Mouse (Mus musculus): ENCODE results near the gene Npas1. TPM values are rescaled to one million over a fixed set of nuclear protein-coding genes. Genes with fewer than 3 reads are reported as not detected.
A peak's percentile ranks its signal among the peaks of the same experiment; 100 is the strongest.

Npas1 gene
- polyA plus RNA-seq, 1 experiment from 2014 or later = 0.25 TPM

DNA sequence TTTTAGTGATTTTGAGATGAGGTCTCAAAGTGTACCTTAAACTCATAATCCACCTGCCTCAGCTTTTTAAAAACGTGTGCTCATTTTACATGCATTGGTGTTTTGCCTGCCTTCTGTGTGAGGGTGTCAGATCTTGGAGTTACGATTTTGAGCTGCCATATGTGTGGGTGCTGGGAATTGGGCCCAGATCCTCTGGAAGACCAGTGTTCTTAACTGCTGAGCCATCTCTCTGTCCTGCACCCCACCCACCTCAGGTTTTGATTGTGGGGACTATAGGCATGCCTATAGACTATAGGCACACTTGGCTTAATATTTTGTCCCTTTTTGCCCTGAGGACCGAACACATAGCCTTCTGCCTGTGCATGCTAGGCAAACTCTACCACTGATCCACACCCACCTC, 14.7 kb upstream of the Npas1 start:
- Histone ChIP-seq H3K4me1 (replicated peaks) (no peaks in the 10 kb centered on the region), H3K4me2 (replicated peaks) (no peak overlapping the region), H3K27me3 (replicated peaks) (no peaks in the 10 kb centered on the region), H3K9ac (no peak overlapping the region), H3K9me3 (no peaks in the 10 kb centered on the region), H3K36me3 (peaks cover 10% of the 10 kb centered on the region; the same call in 1 of the 2 replicates), H3K4me3 (replicated peaks) (no peak overlapping the region), H3K27ac (no peak overlapping the region)
- ATAC-seq = no peak
- WGBS = 60% methylated on average over 3 of the region's 3 CpGs

DNA sequence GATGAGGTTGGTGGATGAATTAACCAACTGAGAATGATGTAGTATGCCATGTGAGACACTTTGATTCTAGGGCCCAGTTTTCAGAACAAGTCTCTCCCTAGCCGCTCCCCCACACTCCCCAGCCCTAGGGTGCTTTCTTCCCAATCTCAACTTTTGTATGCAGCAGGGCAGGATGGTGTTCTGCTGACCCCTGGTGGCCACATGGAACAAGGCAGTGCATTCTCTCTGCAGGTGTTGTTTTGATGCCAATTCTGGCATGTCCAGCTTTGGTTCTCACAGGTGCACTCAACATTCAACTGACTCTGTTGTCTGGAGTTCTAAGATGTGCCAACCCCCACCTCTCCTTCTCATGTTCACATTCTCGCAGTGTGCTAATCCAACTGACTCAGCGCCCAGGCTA, 14.2 kb upstream of the Npas1 start:
- Histone ChIP-seq H3K36me3 (peaks cover 6% of the 10 kb centered on the region; the same call in 1 of the 2 replicates), H3K27me3 (replicated peaks) (no peaks in the 10 kb centered on the region), H3K9ac (no peak overlapping the region), H3K4me2 (replicated peaks) (no peak overlapping the region), H3K4me3 (replicated peaks) (no peak overlapping the region), H3K27ac (no peak overlapping the region), H3K9me3 (no peaks in the 10 kb centered on the region), H3K4me1 (replicated peaks) (no peaks in the 10 kb centered on the region)
- WGBS = 33% methylated on average over 3 of the region's 3 CpGs
- ATAC-seq = peak; percentile 27; the same call in 1 of the 2 replicates

- Histone ChIP-seq H3K9ac (no peak overlapping the region), H3K9me3 (no peaks in the 10 kb centered on the region), H3K36me3 (no peaks in the 10 kb centered on the region), H3K4me2 (replicated peaks) (no peak overlapping the region), H3K27ac (no peak overlapping the region), H3K4me3 (replicated peaks) (no peak overlapping the region), H3K27me3 (replicated peaks) (no peaks in the 10 kb centered on the region), H3K4me1 (replicated peaks) (no peaks in the 10 kb centered on the region)
- ATAC-seq = no peak
- 87% methylated on average over 9 of the region's 9 CpGs for WGBS
Observed at GRCm38 (mm10) chr7:16489948-16490347, 12.4 kb upstream of the Npas1 start.

DNA sequence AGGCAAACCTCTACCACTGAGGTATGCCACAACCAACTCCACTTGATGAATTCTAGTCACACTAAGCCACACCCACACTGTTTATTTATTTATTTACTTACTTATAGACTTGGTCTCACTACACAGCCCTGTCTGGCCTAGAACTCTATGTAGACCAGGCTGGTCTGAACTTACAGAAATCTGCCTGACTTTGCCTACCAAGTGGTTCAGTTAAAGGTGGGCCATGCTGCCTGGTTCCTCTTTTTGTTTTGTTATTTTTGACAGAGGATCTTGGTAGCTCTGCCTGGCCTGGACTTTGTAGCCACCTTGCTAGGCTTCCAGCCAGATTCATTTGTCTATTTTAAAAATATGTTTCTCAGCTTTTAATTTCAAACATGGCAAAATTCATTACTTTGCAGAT, 11.3 kb upstream of the Npas1 start:
- H3K36me3 ChIP-seq = no peaks in the 10 kb centered on the region
- H3K9ac ChIP-seq = no peak overlapping the region
- H3K4me3 ChIP-seq (replicated peaks) = no peak overlapping the region
- no peaks in the 10 kb centered on the region for H3K4me1 ChIP-seq (replicated peaks)
- H3K27me3 ChIP-seq (replicated peaks) = no peaks in the 10 kb centered on the region
- ATAC-seq = no peak
- H3K4me2 ChIP-seq (replicated peaks) = no peak overlapping the region
- H3K27ac ChIP-seq = no peak overlapping the region
- no peaks in the 10 kb centered on the region for H3K9me3 ChIP-seq

DNA sequence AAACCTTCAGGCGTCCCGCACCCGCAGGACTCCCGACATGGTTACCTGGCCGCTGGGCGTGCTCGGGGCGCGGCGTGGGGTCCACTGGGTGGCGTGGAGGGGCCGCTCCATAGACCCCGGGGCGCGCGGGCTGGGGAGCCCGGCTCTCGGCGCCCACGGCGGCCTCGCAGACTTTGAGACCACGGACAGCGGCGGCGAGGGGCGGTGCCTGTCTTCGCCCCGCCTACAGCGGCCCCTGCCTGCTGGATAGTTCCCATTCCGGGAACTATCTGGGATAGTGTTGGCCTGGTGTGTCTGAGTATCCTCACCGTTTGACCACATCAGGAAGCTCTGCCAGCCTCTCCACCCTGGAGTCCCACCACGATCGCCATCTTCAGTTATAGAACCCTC, 933 bp downstream of the Npas1 start:
- H3K4me3 ChIP-seq (replicated peaks) = peak overlapping the region; percentile 36
- no peak overlapping the region for H3K27ac ChIP-seq
- peaks cover 56% of the 10 kb centered on the region for H3K27me3 ChIP-seq (replicated peaks)
- peaks cover 20% of the 10 kb centered on the region for H3K4me1 ChIP-seq (replicated peaks)
- no peak overlapping the region for H3K9ac ChIP-seq
- H3K4me2 ChIP-seq (replicated peaks) = peak overlapping the region; percentile 74
- WGBS = 2% methylated on average over 34 of the region's 34 CpGs
- H3K9me3 ChIP-seq = no peaks in the 10 kb centered on the region; the same call in 1 of the 2 replicates
- no peaks in the 10 kb centered on the region for H3K36me3 ChIP-seq
- ATAC-seq = peak; percentile 52

GRCm38 (mm10) chr7:16475764-16476599, 1.5 kb downstream of the Npas1 start:
- Histone ChIP-seq H3K36me3 (no peaks in the 10 kb centered on the region), H3K27ac (no peak overlapping the region), H3K4me1 (replicated peaks) (peaks cover 20% of the 10 kb centered on the region), H3K4me2 (replicated peaks) (peak overlapping the region; percentile 74), H3K4me3 (replicated peaks) (peak overlapping the region; percentile 36), H3K9me3 (no peaks in the 10 kb centered on the region; the same call in 1 of the 2 replicates), H3K9ac (no peak overlapping the region), H3K27me3 (replicated peaks) (peaks cover 60% of the 10 kb centered on the region)
- 0 out of 2 replicates have a peak, but pooled peaks have one; percentile 5 for ATAC-seq
- 1% methylated on average over 58 of the region's 59 CpGs for WGBS

GRCm38 (mm10) chr7:16475321-16475720, 2.2 kb downstream of the Npas1 start:
- no peak overlapping the region for H3K9ac ChIP-seq
- peak overlapping the region; percentile 74 for H3K4me2 ChIP-seq (replicated peaks)
- H3K27me3 ChIP-seq (replicated peaks) = peaks cover 63% of the 10 kb centered on the region
- H3K9me3 ChIP-seq = no peaks in the 10 kb centered on the region; the same call in 1 of the 2 replicates
- H3K4me1 ChIP-seq (replicated peaks) = peaks cover 20% of the 10 kb centered on the region
- no peaks in the 10 kb centered on the region for H3K36me3 ChIP-seq
- no peak for ATAC-seq
- 4% methylated on average over 23 of the region's 23 CpGs for WGBS
- no peak overlapping the region for H3K27ac ChIP-seq
- peak overlapping the region; percentile 3; the same call in 1 of the 2 replicates for H3K4me3 ChIP-seq (replicated peaks)

- peak overlapping the region; percentile 52 for H3K4me2 ChIP-seq (replicated peaks)
- H3K27ac ChIP-seq = no peak overlapping the region
- peaks cover 63% of the 10 kb centered on the region for H3K27me3 ChIP-seq (replicated peaks)
- H3K9me3 ChIP-seq = no peaks in the 10 kb centered on the region; the same call in 1 of the 2 replicates
- no peak overlapping the region for H3K9ac ChIP-seq
- WGBS = 5% methylated on average over 33 of the region's 33 CpGs
- H3K36me3 ChIP-seq = no peaks in the 10 kb centered on the region
- no peak for ATAC-seq
- H3K4me3 ChIP-seq (replicated peaks) = peak overlapping the region; percentile 23
- H3K4me1 ChIP-seq (replicated peaks) = peaks cover 20% of the 10 kb centered on the region
Observed at GRCm38 (mm10) chr7:16474445-16474844, 3.1 kb downstream of the Npas1 start.

DNA sequence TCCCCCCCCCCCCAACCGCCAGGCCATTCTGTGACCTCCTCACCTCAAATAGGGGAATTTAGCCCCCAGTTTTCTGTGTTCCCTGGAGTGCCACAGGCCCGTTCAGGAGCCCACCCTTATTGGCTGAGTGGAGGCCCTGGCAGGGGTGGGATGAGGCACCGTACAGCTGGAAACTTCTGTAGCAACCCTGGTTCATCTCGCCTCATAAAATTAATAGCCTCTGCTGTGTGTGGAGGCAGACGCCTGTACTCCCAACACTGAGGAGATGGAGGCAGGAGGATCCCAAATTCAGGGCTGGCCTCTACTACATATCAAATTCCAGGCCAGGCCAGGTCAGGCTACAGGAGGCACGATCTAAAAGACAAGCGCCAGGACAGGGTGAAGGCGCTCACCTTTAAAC, 3.7 kb downstream of the Npas1 start:
- H3K9me3 ChIP-seq = no peaks in the 10 kb centered on the region; the same call in 1 of the 2 replicates
- no peak for ATAC-seq
- H3K36me3 ChIP-seq = no peaks in the 10 kb centered on the region
- H3K4me1 ChIP-seq (replicated peaks) = peaks cover 20% of the 10 kb centered on the region
- no peak overlapping the region for H3K4me2 ChIP-seq (replicated peaks)
- 45% methylated on average over 8 of the region's 8 CpGs for WGBS
- no peak overlapping the region for H3K4me3 ChIP-seq (replicated peaks)
- H3K27me3 ChIP-seq (replicated peaks) = peaks cover 63% of the 10 kb centered on the region
- H3K27ac ChIP-seq = no peak overlapping the region
- H3K9ac ChIP-seq = no peak overlapping the region

DNA sequence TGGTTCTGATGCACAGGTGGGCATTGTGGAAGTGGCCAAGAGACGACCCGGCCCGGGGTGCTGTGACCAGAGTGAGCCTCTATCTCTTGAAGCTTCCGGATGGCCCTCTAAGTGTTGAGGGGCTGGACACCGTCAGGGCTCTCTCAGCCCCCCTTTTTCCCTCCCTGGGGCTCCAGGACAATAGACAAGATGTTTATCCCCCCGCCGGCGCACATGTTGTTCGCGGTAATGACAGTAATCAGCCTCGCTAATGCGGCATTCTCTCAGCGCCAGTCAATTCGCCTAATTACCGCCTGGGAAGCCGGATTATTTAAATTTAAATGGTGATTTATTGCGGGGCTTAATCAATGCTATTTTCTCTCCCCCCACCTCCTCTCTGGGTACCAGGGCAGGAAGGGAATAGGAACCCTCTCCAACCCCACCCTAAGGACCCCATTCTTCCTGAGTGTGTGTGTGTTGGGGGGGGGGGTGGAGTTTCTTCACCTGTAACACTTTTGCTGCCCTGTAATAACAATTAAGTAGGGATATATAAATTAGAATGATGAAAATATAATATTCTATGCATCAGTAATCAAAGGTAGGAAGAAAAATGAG, 5.3 kb downstream of the Npas1 start:
- H3K9me3 ChIP-seq = no peaks in the 10 kb centered on the region; the same call in 1 of the 2 replicates
- H3K36me3 ChIP-seq = no peaks in the 10 kb centered on the region
- H3K4me2 ChIP-seq (replicated peaks) = no peak overlapping the region
- H3K27me3 ChIP-seq (replicated peaks) = peaks cover 57% of the 10 kb centered on the region
- no peak overlapping the region for H3K4me3 ChIP-seq (replicated peaks)
- no peak overlapping the region for H3K9ac ChIP-seq
- H3K4me1 ChIP-seq (replicated peaks) = peaks cover 20% of the 10 kb centered on the region
- no peak for ATAC-seq
- 12% methylated on average over 17 of the region's 17 CpGs for WGBS
- no peak overlapping the region for H3K27ac ChIP-seq

- no peaks in the 10 kb centered on the region; the same call in 1 of the 2 replicates for H3K9me3 ChIP-seq
- WGBS = 47% methylated on average over 9 of the region's 9 CpGs
- H3K4me2 ChIP-seq (replicated peaks) = no peak overlapping the region
- H3K27me3 ChIP-seq (replicated peaks) = peaks cover 50% of the 10 kb centered on the region
- H3K4me1 ChIP-seq (replicated peaks) = peaks cover 17% of the 10 kb centered on the region
- ATAC-seq = no peak
- H3K9ac ChIP-seq = no peak overlapping the region
- no peaks in the 10 kb centered on the region for H3K36me3 ChIP-seq
- no peak overlapping the region for H3K4me3 ChIP-seq (replicated peaks)
- H3K27ac ChIP-seq = no peak overlapping the region
Observed at GRCm38 (mm10) chr7:16471549-16471948, 6.0 kb downstream of the Npas1 start.

DNA sequence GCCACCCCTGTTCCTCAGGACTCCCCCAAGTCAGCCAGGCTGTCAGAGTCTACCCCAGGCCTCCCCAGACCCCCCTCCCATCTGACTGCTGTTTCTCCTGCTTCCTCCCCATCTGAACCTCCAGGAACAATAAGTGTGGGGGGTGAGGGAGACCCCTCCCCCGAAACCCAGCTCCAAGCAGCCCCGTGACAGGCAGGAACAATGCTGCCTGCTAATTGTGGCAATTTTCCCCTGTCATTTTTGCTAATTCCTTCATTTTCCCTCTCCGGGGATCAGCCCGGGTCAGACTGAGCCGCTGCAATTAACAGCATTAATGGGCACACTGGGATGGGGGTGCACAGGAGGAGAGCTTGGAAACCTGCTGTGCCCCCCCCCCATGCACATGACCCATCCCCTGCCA, 9.4 kb downstream of the Npas1 start:
- 37% methylated on average over 5 of the region's 5 CpGs for WGBS

More for the DNA sequence above, 9.4 kb downstream of the Npas1 start:
- Histone ChIP-seq H3K9me3 (no peaks in the 10 kb centered on the region), H3K9ac (no peak overlapping the region), H3K36me3 (no peaks in the 10 kb centered on the region), H3K4me2 (replicated peaks) (no peak overlapping the region), H3K27ac (no peak overlapping the region), H3K4me1 (replicated peaks) (no peaks in the 10 kb centered on the region), H3K27me3 (replicated peaks) (peaks cover 21% of the 10 kb centered on the region), H3K4me3 (replicated peaks) (no peak overlapping the region)
- no peak for ATAC-seq

Measured in intestine, embryonic 15.5 days (tissue).